Mouse (Mus musculus) c-Kit-positive CD71-positive TER-119-negative erythroid progenitor cells, embryonic 14.5 days (primary cell): ENCODE measurements at regions not wholly inside any gene's neighbourhood (a gene's known extent, or its start where the extent isn't known, plus 50 kb on each side); places are given as distances from the start of the nearest gene placed in this dataset.
"Not testable (repeated sequence)": the region's sequence is repeated elsewhere in the genome, so short reads cannot be mapped to it uniquely, and the experiment has no call there.

Experiments
- DNase-seq: peaks from one replicate; pipeline ENCODE4 v3.0.0-alpha.2; 2013; ENCODE audit warnings: low read depth

GRCm38 (mm10) chr17:63704991-63705390 lies 157.9 kb upstream of the Fer start:
- DNase-seq, result no peak

- DNase-seq, result no peak
These were observed 149.9 kb upstream of the Fer start for GRCm38 (mm10) chr17:63712937-63713336.

- no peak for DNase-seq
These were observed 147.2 kb upstream of the Fer start for GRCm38 (mm10) chr17:63715687-63716086.

- no peak for DNase-seq
These were observed 146.7 kb upstream of the Fer start for GRCm38 (mm10) chr17:63716161-63716560.

GRCm38 (mm10) chr17:63717051-63717578 lies 145.7 kb upstream of the Fer start:
- no peak for DNase-seq

- DNase-seq, result no peak
These were observed 143.7 kb upstream of the Fer start for GRCm38 (mm10) chr17:63718972-63719715.

- DNase-seq, result no peak
These were observed 143.1 kb upstream of the Fer start for GRCm38 (mm10) chr17:63719771-63720170.

GRCm38 (mm10) chr17:63720883-63721282 lies 142.0 kb upstream of the Fer start:
- DNase-seq, result no peak

- DNase-seq, result no peak
These were observed 140.3 kb upstream of the Fer start for GRCm38 (mm10) chr17:63722434-63723004.

- no peak for DNase-seq
These were observed 124.7 kb upstream of the Fer start for GRCm38 (mm10) chr17:63738206-63738605.

- DNase-seq, result no peak
These were observed 123.2 kb upstream of the Fer start for GRCm38 (mm10) chr17:63739710-63740109.

- not testable (repeated sequence) for DNase-seq
These were observed 113.6 kb upstream of the Fer start for GRCm38 (mm10) chr17:63749257-63749656.

- DNase-seq, result no peak
These were observed 108.5 kb upstream of the Fer start for GRCm38 (mm10) chr17:63754399-63754798.

- no peak for DNase-seq
These were observed 104.8 kb upstream of the Fer start for GRCm38 (mm10) chr17:63757896-63758695.

- DNase-seq, result no peak
These were observed 104.0 kb upstream of the Fer start for GRCm38 (mm10) chr17:63758817-63759404.

GRCm38 (mm10) chr17:63761058-63761457 lies 101.8 kb upstream of the Fer start:
- no peak for DNase-seq

GRCm38 (mm10) chr17:63771111-63771510 lies 91.8 kb upstream of the Fer start:
- DNase-seq, result no peak

GRCm38 (mm10) chr17:63784381-63785116 lies 78.3 kb upstream of the Fer start:
- no peak for DNase-seq

- DNase-seq, result no peak
These were observed 76.4 kb upstream of the Fer start for GRCm38 (mm10) chr17:63786444-63786843.

GRCm38 (mm10) chr17:63794352-63794751 lies 68.5 kb upstream of the Fer start:
- DNase-seq, result no peak

- no peak for DNase-seq
These were observed 64.5 kb upstream of the Fer start for GRCm38 (mm10) chr17:63798381-63798780.
